Mouse (Mus musculus) gastrocnemius, adult 18-20 months (tissue): Measurements from ENCODE around the gene Iqcd. TPM values are rescaled to one million over a fixed set of nuclear protein-coding genes. Genes with fewer than 3 reads are reported as not detected.

Source experiments
- DNase-seq: peaks from one replicate; pipeline ENCODE4 v3.0.0; 2021; ENCODE audit warnings: low spot score
- total RNA-seq, 2 experiments: library from RNA; stranded (reverse); gene quantifications; 2 replicates each; pipeline ENCODE4 v1.2.3; 2021

The Iqcd gene
- total RNA-seq, 2 experiments from 2014 or later: not detected

DNA sequence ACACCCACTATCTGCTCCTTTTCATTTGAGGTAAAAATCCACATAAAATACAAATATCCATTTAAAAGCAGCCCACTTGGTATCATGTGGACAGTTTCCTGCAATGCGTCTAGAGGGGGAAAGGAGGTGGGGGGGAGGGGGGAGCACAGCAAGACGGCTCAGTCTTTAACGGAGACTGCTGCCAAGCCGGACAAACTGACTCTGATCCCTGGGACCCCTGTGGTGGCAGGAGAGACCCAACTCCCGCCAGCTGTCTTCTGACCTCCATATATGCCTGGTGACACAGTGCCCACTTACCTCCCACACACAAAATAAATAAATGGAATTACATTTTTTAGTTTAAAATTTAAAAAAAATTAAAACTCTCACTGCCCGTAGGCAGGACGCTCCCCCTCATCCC lies 14.7 kb downstream of the Iqcd start:
- DNase-seq: no peak

GRCm38 (mm10) chr5:120604839-120605238 lies 16.0 kb downstream of the Iqcd start:
- peak; percentile 84 for DNase-seq

- DNase-seq: no peak
These were observed 16.4 kb downstream of the Iqcd start for GRCm38 (mm10) chr5:120605241-120605661.

- DNase-seq: peak; percentile 92
These were observed 16.9 kb downstream of the Iqcd start for GRCm38 (mm10) chr5:120605688-120606087.

GRCm38 (mm10) chr5:120606590-120607200 lies 17.9 kb downstream of the Iqcd start:
- DNase-seq: no peak

GRCm38 (mm10) chr5:120607335-120607734 lies 18.5 kb downstream of the Iqcd start:
- DNase-seq: no peak

DNA sequence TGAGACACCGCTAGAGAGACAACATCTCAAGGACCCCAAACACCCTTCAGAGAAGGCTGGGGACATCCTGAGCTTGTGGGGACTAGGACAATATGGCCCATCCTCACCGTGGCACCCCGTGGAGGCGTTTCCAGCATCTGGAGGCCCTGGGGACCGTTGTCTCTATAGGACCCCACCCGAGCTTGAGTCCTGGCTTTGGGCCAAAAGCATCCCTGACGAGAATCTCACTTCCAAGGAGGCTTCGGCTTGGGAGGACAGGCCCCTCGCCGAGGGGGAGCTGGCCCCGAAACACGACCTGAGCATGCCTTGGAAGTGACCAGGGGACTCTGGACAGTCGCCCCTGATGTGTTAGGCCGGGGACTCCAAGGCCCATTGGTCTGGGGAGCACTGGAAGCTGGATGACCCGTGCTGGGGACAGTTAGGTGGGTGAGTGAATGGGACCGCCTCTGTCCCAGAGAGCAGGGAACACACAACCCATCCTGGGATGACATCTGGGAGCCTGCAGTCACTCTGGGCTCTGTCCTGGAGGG lies 20.5 kb downstream of the Iqcd start:
- DNase-seq: no peak

- no peak for DNase-seq
These were observed 22.1 kb downstream of the Iqcd start for GRCm38 (mm10) chr5:120610906-120611305.

- DNase-seq: no peak
These were observed 22.6 kb downstream of the Iqcd start for GRCm38 (mm10) chr5:120611416-120611815.

GRCm38 (mm10) chr5:120612442-120612821 lies 23.6 kb downstream of the Iqcd start, which contains the start of the genes Rita1 and Ddx54:
TSS of gene Rita1 (minus strand) at chr5:120612589.
TSS of gene Ddx54 (plus strand) at chr5:120612739.
- DNase-seq: peak; percentile 97

- DNase-seq: peak; percentile 100
These were observed 24.2 kb downstream of the Iqcd start for GRCm38 (mm10) chr5:120612822-120613604.

DNA sequence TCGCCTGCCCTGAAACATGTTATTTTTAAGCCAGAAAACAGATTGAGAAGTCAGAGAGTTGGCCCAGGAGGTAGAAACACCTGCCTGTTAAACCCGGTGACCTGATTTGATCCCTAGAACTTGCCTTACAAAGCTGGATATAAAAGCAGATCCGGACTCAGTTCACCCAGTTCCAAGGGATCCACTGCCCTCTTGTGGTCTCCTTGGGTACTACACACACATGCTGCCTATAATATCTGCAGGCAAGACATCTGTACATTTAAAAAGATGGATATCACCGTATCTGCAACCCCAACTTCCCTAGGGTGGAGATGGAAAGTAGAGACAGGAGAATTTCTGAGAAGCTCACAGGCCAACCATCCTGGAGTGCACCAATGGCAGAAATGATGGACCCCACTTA lies 27.1 kb downstream of the Iqcd start:
- DNase-seq: no peak

GRCm38 (mm10) chr5:120618778-120619177 lies 30.0 kb downstream of the Iqcd start:
- DNase-seq: no peak

DNA sequence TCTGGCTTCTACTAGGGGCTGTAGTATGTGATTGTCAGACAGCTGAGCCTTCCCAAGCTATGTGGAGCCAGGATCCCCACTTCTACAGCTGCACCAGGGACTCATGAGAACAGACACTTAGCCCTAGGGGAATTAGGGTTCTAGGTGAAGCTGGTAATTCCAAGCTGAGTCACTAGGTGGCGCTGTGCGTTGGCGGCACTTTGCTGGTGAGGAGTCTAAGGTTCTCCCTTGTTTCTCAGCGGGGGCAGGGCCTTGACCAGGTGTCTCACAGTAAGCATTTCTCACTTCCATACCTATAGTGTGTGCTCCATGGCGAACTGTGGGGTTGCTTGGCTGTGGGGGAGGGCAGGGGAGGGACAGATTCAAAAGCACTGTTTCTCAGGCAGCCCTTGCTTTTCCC lies 30.4 kb downstream of the Iqcd start:
- DNase-seq: no peak

DNA sequence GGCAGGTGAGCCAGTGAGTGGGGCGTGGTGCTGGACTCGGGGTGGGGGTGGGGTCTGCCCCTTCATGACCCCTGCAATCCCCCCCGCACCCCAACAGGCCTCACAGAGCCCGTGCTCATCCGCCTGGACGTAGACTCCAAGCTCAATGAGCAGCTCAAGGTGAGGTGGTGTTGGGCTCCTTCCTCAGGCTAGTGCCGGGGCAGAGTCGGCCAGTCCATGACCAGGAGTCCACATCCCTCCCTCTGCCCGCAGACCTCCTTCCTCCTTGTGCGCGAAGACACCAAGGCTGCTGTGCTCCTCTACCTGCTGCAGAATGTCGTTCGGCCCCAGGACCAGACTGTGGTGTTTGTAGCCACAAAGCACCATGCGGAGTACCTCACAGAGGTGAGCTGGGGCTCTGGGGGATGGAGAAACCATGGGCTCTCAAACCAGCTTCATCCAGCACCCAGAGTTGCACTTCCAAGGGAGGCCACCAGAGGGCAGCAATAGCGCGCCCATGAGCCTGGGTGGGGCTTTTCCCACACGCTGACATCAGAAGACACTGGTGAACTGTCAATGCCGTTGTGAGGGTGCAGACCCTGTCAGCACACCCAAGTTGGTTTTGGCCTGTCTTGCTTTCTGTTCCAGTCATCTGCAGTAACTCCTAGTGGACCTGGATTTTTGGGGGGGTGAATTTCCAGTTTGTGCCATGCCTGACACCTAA lies 31.7 kb downstream of the Iqcd start:
- DNase-seq: peak; percentile 69

GRCm38 (mm10) chr5:120621078-120621765 lies 32.4 kb downstream of the Iqcd start:
- DNase-seq: no peak

- no peak for DNase-seq
These were observed 33.0 kb downstream of the Iqcd start for GRCm38 (mm10) chr5:120621846-120622197.

DNA sequence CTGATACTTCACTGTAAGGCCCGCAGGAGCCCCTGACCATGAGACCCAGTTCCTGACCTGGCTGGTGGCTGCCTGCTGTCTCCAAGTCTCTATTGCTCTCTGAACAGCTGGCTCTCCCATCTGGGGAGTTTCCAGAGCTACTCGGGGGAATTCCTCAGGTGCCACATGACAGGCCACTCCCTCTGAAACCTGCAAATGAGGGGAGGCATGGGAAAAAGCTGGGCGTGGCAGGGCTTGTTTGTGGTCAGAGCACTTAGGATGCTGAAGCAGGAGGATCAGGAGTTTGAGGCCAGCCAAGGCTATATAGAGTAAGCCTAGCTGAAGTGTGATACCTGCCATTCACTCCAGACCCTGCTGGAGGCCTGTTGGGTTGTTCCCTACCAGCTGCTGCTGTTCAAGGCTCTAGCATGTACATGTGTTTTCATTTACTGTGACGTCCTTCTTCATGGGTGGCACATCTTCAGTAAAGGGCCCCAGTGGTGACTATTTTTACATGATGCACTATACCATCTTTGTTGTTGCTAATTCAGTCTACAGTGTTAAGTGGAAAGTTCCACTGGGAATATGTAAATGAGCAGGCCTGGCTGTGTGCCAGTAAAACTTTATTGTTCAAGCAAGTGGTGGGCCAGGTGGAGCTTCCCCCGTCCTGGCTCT lies 33.5 kb downstream of the Iqcd start:
- DNase-seq: no peak

DNA sequence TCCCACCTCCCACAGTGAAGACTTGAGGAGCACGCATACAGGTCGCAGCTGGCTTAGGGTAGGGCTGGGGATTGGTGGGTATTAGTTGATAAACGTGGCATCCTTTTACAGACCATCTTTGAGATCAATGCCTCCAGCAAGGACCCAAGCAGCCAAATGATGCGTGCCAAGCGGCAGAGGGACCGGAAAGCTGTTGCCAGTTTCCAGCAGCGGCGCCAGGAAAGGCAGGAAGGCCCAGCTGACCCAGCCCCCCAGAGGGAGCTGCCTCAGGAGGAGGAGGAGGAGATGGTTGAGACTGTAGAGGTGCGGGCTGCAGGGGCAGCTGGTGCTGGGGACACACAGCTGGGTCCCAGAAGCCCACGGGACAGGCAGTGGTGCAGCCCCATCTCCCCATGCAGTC lies 35.6 kb downstream of the Iqcd start:
- no peak for DNase-seq

GRCm38 (mm10) chr5:120626399-120626798 lies 37.6 kb downstream of the Iqcd start:
- DNase-seq: no peak
